Mouse (Mus musculus) frontal cortex, adult (tissue): ENCODE results near the gene Fbxo24.
"Not testable (repeated sequence)": the region's sequence is repeated elsewhere in the genome, so short reads cannot be mapped to it uniquely, and the experiment has no call there.

Experiments used
- ATAC-seq: cut with Nextera tagmentation; 2 replicates; pipeline ENCODE4 v1.9.2; 2017; ENCODE audit warnings: mild to moderate bottlenecking, moderate library complexity, mixed read lengths; ENCODE audit not compliant: low TSS enrichment

Fbxo24 gene

GRCm38 (mm10) chr5:137642886-137643285 is 14.1 kb upstream of the Fbxo24 start:
- no peak for ATAC-seq

GRCm38 (mm10) chr5:137641054-137641453 is 12.3 kb upstream of the Fbxo24 start, which contains the start of gene Sap25:
Gene Sap25 (plus strand): TSS chr5:137641334.
- ATAC-seq = no peak

GRCm38 (mm10) chr5:137639472-137639871 is 10.7 kb upstream of the Fbxo24 start:
- ATAC-seq = no peak

GRCm38 (mm10) chr5:137633397-137634084 is 4.7 kb upstream of the Fbxo24 start:
- ATAC-seq = no peak

DNA sequence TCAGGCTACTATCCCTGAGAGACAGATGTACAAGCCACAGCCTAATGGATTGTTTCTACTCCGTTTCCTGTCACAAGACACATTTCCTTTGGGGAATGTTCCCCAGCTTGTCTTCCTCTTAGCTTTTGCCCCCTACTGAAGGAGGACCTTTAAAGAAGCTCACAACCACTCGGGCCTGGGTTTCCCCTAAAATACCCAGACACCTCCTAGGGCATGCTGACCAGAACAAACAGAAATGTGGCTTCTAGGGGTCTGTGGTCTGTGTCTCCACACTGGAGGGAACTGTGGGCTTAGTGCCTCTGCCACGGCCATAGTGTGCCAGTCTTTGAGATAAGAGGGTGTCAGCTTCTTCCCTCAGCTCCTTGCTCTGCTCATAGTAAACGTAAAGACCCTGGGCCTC is 2.8 kb upstream of the Fbxo24 start:
- no peak for ATAC-seq

- ATAC-seq = no peak
These were observed 2.4 kb upstream of the Fbxo24 start for GRCm38 (mm10) chr5:137631171-137631570.

- ATAC-seq = no peak
These were observed 1.8 kb upstream of the Fbxo24 start for GRCm38 (mm10) chr5:137630602-137631001.

GRCm38 (mm10) chr5:137629906-137630545 is 1.2 kb upstream of the Fbxo24 start:
- no peak for ATAC-seq

DNA sequence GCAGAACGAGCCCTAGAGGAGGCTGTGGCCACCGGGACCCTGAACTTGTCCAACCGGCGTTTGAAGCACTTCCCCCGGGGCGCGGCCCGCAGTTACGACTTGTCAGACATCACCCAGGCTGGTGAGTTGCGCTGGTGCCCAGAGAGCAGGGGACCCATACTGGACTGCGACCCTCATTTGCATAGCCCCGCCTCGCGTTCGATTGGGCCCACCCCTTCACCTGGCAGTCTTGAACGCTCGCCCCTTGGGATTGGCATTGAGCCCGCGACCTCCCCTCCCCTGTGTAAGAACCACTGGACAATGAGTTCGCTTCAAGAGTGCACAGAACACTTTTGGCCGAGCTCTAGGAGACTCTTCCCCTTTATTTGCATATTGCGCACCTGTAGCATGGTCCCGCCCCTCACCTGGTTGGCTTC is 512 bp upstream of the Fbxo24 start:
- no peak for ATAC-seq

DNA sequence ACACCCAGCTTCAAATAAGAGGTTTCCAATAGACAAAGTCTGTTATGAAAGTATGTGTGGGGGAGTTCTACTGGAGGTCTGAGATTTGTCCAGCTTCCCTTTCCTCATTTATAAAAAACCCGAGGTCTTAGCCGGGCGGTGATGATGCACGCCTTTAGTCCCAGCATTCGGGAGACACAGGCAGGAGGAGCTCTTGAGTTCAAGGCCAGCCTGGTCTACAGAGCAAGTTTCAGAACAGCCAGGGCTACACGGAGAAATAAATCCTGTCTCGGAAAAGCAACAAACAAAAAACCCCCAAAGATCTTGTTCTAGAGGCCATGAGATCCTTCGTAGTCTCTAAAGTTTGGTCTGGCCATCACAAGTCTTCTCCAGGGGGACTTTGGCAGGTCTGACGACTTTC is 811 bp downstream of the Fbxo24 start:
- ATAC-seq = no peak

- ATAC-seq = no peak
These were observed 4.8 kb downstream of the Fbxo24 start for GRCm38 (mm10) chr5:137623937-137624530.

- ATAC-seq = no peak
These were observed 13.5 kb downstream of the Fbxo24 start for GRCm38 (mm10) chr5:137615347-137615746.

- not testable (repeated sequence) for ATAC-seq
These were observed 13.9 kb downstream of the Fbxo24 start for GRCm38 (mm10) chr5:137614921-137615320.

DNA sequence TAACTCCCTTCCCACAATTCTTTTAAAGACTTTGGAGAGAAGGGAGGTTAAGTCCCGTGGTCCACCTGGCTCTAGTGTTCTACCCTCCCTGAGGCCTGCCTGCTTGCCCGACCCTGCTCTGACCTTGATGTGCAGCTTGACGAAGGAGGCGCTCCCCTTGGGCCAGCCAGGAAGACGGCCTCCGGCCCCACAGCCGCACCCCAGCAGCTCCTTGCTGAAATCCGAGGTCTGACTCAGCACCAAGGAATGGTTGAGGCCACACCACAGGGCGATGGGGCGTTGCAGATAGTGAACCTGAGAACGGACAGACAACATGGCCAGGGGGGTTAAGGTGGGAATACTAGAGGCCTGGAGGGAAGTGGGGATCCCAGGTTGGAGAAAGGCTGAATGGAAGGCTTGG is 15.3 kb downstream of the Fbxo24 start, which contains the start of gene Pcolce:
Pcolce (minus strand) TSS at position 235 of the 400 bp plus-strand sequence.
- ATAC-seq = no peak

DNA sequence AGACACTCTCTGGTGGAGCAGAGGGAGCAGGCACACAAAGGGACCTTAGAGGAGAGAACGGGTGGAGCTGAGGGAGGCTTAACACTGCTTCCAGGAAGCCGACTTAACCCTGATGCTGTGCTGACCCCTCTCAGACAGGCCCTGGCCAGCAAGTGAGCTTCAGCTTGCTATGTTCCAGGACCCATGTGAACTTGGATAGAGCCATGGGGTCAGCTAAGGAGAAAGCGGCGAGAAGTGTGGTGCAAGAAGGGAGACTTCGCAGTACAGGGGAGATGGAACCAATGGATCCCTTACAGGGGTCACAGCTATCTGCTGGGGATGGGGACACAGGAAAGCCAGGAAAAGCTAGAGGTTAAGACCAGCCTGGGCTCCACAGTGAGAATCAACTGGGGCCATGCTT is 15.7 kb downstream of the Fbxo24 start:
- no peak for ATAC-seq

DNA sequence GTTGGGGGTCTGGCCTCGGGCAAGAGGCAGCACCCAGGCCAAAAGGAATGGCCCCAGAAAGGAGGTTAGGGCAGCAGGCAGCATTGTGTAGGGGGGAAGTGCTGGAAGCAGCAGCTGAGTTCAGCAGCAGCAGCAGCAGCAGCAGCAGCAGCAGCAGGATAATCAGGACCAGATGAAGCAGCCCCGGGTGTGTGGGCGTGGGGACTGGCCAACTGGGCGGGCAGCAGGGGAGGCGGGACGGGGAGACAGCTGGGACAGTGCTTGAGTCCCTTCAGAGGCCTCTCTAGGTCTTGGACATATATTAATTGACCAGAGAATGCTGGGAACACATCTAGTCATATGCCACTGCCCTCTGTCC is 17.6 kb downstream of the Fbxo24 start:
- ATAC-seq = no peak

DNA sequence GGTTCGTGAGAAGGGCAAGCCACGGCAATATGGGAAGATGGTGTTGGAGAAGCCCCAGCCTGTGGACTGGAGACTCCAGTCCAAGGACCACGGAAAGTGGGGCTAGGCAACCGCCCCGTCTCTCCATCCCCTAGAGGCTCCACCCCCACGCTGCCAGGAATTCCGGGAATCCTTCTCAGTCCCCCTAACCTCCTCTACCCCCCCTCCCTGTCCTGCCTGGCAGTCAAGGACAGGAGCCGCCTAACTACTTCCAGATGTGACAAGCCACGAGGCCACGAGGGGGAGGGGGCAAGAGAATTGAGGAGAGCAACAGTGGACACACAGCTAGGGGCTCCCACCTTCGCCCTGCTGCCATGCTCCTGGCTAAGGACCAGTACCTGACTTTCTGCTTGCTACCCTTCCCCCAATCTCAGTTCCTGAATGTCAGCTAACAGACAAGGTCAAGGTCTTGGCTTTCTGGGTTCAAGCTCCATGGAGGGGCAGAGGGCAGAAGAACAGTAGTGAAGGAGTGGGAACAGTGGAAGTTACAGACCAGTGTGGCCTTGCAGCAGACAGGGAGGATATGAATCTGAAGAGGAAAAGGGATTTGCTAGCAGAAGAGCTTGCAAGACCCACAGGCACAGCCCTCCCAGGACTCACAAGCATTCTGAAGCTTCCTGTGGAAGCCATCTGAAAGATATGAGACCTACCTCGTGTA is 18.1 kb downstream of the Fbxo24 start:
- no peak for ATAC-seq

DNA sequence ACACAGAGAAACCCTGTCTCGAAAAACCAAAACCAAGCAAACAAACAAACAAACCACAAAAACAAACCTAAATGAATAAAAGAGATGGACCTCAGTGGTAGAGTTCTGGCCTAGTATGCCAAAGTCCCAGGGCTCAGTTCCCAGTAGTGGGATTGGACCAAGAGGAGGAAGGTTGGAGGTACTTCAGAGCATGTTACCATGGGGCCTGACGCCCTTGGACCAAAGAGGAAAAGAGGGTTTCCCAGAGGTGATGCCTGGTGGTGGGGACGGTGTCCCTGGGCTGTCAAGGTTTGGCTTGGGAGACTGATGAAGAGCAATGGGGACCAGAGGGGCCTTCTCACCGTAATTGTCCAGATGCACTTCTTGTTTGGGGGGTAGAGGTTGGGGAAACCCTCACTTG is 18.7 kb downstream of the Fbxo24 start:
- ATAC-seq = no peak

DNA sequence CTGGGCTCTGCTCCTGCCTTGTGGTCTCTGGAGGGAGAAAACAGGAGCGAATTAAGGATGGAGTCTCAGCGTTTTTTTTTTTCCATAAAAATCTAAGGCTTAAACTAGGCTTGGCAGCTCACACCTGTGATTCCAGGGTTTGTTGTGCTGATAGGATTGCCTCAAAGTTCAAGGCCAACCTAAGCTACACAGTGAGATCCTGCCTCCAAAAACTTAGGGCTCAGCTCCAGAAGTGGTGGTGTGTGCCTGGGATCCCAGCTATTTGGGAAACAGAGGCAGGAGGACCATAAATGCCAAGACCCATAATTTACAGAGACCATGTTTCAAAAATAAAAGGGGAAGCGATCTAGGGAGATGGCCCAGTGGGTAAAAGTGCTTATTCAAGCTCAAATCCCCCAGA is 19.5 kb downstream of the Fbxo24 start:
- ATAC-seq = no peak

- no peak for ATAC-seq
These were observed 20.1 kb downstream of the Fbxo24 start for GRCm38 (mm10) chr5:137608654-137609190.

DNA sequence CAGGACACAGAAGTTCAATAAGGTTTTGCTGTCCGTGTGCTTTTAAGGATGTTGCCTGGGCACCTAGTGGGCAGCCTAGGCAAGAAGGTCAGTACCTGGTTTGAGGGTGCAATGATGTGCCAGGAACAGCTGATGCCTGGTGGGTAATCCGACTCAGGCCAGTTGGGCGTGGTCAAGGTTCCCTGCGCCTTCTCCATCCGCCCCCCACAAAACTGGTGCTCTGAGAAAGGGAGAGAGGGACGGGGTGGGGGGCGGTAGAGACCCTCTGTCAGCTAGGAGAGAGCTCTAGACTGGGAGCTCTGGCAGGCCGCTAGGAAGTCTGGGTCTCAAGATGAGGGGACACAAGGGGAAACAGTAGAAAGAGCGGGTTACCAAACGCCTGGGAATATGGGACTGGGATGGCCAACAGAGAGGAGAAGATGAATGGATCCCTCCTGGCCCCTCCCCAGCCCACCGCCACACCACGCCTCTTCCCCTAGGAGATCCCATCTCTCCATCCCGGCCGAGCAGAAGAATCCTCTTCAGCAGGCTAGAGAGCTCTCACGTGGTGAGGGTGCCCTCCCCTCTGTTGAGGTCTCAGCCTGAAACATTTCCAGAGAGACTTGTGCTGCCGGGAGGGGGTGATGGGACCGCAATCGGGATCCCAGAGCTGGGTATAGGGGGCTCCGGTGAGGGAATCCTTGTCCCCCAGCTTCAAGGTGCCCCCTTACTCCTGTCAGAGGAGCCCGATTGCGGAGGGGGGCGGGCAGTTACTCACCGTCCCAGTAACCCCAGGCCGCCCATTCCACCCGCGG is 20.7 kb downstream of the Fbxo24 start:
- ATAC-seq = no peak

DNA sequence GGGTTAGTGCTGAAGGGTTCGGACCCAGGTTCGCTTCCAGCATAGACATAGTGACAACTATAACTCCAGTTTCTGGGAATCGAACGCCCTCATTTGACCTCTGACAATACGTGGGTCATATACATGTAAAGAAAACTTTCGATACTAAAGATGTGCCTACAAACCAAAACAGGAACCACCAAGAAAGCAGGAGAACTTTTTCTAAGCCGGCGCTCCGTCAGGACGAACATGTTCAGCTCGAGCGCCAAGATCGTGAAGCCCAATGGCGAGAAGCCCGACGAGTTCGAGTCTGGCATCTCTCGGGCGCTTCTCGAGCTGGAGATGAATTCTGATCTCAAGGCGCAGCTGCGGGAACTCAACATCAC is 27.5 kb downstream of the Fbxo24 start:
- ATAC-seq = no peak
